Mouse (Mus musculus): ENCODE data around the gene Wdr91.

Gene Wdr91

DNA sequence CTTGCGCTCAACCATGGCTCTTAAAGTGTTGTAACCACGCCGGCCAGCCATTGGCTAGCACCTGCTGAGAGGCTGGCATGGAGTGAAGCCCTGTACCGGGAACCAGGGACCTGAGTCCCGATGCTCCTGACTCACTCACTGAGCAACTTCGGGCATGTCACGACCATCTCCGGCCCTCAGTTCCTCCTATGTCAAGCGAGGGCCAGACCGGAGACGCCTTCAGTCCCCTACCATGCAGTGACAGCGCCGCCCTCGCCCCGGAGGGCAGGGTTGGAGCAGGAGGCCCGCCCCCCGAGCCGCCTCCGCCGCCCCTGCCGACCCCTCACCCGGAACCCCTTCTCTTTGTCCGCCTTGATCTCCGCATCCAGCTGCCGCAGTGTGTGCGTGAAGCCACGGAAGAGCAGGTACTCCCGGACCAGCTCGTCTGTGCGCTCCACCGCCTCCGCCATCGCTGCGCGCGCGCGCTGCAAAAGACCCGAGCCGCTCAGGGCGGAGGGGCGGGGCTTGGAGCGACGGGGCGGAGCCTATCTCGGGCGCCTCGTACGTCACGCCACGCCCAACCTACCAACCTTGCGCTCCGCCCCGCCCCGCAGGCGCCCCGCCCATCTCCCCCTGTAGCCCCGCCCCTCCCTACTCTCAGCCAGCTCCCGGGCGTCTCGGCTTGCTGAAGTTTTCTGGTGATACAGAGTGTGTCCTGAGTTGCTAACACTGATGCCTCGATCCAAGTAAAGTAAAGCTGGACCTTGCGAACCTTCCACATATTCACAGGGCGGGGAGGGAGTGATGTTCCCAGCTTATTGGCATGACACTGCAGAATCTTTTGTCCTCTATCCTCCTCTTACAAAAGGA lies at the start of gene Wdr91:
Gene Wdr91 (minus strand): TSS at position 506 of the 849 bp plus-strand sequence.
- peak; percentile 91 to 95 for DNase-seq (ENCODE audit: low spot score in 2 of 2)

DNA sequence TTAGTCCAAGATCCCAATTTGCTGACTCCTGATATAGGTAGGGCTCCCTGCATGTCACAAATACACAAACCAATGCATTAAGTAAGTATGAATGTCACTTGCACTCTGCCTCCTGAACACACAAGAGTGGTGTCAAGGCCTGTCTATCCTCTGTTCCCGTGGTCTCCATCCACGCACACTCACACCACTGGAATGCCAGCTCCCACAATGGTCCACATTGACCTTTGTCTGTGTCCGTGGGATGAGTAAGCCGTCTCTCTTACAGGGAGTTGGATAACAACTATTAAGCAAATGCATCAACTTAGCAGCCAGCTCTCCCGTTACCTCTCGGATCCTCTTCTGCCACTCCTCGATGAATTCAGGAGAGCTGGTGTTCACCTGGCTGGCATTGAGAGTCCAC lies 48.5 kb upstream of the Wdr91 start:
- DNase-seq (ENCODE audit: low spot score in 2 of 2): no peak

DNA sequence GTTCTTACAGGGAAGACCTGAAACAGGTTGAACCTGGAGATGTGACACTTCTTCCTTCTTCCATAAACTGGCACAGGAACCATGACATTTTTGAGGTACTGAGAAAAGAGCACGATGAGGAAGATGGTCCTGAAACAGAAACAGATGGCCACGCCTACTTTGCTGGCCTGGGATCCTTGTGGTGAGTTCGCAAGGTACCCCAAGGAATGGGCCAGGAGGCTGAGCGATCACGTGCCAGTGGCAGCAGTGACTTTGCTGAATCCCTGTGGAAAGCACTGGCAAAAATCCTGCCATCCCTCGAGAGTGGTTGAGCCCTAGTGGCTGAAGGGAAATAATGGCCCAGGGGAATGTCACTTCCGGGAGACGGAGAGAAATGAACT lies 45.2 kb upstream of the Wdr91 start:
- no peak for DNase-seq (ENCODE audit: low spot score in 2 of 2)

DNA sequence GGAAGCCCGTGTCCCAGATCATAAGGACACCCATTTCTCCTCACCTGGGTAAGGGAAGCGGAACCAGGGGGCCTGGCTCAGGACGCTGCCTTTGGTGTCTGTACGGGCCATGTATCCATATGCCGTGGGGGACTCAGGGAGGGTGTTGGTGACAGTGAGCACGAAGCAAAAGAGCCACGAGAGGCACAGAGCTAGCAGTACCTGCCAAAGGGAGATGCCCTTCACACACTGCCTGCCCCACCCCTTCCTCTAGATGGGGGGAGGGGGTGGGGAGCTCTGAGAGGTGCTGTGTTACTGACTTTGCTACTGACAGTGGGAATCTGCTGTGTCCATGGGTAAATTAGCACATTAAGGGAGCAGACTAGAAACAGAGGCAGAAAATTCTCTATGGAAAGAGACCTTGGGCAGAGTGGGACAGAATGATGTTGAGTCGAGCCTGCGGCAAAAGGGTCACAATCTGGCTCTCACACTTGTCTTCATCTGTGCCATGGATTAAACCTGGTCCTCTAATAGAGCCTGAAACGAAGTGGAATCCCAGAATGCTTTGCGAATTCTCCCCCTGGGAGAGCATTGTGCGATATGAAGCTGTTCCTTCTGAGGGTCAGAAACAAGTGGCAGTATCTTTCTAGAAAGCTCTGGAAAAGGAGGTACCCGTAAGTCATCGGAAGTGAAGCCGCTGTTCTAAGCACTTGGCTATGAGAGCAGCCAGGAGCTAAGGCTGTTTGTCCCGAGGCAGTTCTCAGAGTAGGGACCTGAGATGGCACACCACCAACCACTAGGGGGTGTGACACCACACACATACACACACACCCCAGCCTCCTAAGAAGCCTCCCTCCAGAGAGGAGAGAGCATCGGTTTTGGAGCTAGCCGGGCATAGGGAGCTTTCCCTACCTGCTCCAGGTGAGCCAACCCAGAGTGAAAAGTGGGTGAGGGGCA lies 44.5 kb upstream of the Wdr91 start:
- DNase-seq (ENCODE audit: low spot score in 2 of 2): no peak

DNA sequence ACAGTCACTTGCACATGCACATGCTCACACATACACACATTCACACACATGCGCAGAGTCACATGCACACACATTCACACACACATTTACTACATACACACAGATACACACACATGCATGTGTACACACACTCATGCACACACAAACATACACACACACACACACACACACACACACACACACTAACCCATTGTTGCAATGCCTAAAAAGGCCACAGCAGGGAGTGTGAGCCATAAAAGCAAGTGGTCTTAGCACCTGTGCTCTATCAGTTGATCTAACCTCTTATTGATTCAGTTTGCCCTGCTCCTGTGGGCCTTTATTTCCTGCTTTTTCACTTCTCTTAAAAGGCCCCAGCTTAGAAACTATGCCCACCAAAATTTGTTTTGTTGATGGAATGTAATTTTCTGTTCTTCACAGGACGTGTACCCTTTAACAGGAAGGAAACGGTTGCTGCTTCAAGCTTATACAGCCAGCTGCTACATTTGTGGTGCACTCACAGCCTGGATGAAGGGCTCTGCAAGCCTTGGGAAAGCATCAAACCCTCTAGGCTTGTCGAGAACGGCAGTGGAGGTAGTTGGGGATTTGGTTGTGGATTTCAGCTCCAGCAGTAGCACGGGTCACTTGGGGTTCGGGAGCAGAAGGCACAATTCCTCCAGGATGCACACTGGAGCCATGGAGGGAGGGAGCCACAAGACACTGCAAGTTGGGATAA lies 41.4 kb upstream of the Wdr91 start:
- DNase-seq (ENCODE audit: low spot score in 2 of 2): no peak

DNA sequence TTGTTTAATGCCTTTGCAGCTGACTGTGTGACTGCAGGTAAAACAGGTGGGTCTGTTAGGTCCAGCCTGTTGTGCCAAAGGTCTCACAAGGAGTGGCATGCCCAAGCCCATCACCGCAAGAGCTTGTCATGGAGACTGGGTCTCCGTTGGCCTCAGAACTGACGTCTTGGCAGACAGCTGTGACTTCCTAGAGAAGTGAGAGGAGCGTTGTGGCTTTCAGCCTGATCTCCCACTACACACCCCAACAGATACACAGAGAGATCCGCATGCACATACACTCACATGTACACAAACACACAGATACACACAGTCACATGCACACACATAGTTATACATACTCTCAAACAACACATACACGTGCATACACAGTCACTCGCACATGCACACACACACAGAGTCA lies 40.8 kb upstream of the Wdr91 start:
- DNase-seq (ENCODE audit: low spot score in 2 of 2): no peak

DNA sequence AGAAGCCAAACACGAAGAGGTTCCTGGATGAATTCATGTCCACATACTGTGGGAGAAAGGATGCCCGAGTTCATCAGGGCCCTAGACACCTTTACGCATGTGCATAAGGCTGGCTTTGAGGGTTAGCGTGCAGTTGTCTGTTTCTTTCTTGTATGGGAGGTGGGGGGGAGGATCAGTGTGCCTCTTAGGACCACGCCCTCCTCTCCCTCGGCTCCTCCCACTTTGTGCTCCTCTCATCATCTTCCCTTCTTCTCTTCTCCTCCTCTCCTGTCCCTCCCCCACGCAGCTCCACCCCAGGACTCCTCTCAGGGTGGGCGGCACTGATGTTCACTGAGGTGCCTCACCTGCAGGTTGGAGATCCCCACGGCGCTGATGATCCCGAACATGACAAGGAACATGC lies 37.8 kb upstream of the Wdr91 start:
- no peak for DNase-seq (ENCODE audit: low spot score in 2 of 2)

DNA sequence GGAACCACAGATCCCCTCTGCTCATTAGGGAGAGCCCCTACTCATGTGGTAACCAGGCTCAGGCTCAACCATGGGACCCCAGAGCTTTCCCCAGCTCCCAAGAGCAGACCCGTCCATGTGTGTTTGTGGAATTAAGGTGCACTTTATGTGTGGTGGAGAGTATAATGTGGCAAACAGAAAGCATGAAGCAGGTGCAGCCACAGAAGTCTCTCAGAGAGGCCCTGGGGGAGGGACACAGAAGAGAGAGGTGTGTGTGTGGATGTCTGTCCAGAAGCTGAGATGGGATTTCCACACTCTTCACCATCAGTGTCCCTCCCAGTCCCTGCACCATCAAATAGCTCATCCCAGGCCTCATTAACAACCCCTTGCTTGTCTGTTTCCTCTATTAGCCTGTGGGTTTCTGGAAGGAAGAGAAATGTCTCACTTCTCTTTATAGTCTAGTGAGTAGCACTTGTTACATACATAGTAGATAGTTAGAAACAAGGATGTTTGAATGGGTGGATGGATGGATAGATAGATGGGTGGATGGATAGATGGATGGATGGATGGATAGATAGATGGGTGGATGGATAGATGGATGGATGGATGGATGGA lies 35.9 kb upstream of the Wdr91 start:
- DNase-seq (ENCODE audit: low spot score in 2 of 2): no peak

DNA sequence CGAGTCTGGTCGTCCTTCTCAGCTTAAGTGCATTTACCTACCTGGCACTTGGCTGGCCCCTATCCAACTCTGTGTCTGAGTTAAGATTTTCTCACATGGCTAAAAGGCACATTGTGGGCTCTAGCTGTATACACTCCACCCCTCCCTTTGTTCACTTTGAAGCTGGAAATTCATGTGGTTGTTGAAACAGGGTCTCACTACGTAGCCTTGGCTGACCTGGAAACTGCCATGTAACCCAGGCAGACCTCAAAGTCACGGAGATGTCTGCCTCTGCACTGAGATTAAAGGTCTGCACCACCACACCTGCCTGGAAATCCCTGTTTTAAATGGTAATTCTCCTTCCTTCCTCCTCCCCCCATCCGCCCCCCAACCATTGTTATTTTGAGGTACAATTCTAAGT lies 32.8 kb upstream of the Wdr91 start:
- no peak for DNase-seq (ENCODE audit: low spot score in 2 of 2)

DNA sequence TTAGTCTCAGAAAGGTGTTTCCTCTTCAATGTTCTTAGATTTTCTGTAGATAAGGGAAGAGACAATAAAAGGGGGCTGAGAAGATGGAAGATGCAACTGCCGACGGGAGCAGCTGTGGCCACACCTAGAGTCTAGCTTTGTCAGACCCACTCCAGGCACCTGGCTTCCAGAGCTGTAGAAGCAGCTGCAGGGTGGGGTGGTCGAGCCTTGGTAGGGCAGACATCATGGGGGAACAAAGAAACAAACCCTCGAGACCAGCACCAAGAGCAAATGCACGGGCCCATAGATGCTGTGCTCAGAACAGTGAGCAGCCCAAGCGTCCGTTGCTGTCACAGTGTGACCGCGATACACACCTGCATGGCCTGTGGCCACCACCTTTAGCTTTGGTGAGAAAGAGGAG lies 31.8 kb upstream of the Wdr91 start:
- no peak for DNase-seq (ENCODE audit: low spot score in 2 of 2)

DNA sequence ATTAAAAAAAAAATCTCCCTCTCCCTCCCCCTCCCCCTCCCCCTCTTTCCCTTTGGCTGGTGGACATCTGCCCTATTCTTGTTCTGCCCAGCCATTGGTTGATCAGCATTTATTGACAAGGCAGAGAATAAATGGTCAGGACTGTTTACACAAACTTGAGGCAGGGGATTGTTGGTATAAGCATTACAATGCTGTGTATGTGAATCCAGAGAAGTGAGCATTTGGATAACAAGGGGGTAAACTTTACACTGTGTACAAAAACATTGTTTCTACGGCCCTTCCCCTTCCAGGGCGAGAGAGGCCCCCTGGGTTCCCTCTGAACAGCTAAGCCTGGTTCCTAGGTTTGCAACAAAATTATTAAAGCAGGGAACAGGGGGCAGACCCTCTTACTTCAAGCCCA lies 30.8 kb upstream of the Wdr91 start:
- DNase-seq (ENCODE audit: low spot score in 2 of 2): no peak

DNA sequence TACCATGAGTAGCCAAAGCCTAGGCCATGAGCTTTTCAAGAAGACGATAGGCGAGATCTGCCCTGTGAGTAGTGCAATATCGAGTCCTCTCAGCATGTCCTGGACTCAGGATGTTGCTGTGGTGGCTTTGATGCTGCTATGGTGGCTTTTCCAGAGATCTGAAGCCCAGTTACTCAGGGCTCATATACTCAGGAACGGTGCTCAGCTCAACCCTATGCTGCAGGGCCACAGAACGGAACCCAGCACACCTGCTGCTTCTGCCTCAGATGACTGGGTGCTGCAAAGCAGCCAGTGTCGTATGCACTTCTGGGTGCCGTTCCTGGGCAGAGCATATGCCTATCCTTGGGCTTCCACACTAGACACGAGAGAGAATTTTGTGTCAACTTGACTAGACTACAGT lies 28.8 kb upstream of the Wdr91 start:
- DNase-seq (ENCODE audit: low spot score in 2 of 2): no peak

DNA sequence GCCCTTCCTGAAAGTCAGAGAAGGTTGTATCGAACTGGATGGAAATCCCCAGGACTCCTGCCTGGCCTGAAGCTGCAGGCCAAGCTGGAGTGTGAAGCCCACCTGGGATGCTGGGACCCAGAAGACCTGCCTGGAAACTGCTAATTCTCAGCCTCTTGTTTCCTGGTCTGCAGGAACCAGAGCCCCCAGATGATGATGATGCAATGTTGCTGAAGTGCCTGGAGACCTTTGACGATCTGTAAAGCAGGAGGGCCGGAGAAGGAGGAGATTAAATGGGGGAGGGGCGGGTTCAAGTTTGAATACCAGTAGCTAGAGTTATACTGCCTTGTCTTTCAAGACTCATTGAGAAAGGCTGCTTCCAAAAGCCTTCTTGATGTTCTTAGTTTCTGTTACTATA lies 28.3 kb upstream of the Wdr91 start:
- no peak for DNase-seq (ENCODE audit: low spot score in 2 of 2)

DNA sequence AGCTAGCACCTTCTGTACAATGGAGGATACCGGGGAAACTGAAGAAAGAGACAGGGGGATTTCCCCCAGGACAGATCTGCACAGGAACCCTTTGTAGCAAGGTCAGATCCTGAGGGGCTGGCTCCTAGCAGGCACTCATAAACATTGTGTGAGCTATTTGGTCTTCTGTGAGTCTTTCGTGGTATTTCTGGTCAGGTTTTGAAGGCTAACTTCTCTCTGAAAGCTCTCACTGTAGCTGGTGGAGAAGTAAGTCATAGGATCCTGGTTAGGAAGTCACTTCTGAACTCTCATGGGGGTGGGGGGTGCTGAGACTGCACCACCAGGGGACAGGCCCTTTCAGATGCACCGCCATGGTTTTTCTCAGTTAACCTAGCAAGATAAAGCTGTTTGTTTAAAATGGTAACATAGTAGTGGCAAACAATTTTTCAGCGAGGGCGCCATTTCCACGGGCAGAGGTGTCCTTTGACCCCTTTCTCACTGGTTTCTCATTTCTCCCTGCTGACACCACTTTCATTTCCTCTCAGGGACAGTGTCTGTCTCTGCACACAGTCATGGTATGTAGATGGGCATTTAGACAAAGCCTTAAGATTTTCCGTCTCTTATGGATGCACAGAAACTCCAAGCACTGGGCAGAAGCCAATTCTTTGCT lies 27.7 kb upstream of the Wdr91 start:
- no peak for DNase-seq (ENCODE audit: low spot score in 2 of 2)

DNA sequence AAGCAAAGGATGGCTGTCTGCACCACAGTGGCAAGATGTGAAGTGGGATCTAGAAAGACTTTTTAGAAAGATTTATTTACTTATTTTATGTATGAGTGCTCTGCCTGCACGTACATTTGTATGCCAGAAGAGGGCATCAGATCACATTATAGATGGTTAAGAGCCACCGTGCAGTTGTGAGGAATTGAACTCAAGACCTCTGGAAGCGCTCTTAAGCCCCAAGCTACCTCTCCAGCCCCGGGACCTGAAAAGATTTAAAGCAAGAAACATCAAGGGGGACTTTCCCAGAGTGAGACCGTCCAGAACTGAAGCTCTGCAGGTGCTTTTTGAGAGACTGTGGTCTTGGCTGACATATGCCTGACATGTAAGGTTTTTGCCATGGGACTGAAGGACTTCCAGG lies 26.1 kb upstream of the Wdr91 start:
- DNase-seq (ENCODE audit: low spot score in 2 of 2): no peak

DNA sequence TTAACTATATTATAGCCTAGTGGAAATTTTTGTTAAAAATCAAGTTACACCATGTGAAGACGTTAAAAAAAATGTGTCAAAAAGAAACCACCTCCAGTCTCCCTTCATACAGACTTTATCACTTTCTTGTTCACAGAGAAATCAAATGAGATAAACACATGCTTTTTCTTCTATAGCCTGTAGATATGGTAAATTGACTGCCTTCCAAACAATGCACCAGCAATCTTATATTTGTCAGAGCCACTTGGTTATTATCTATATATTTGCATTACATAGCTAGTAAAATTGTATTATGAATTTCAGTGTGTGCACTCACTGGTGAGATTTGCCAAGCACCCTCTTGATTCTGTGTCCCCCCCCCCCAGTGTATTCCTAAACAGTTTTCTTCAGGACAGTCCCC lies 22.0 kb upstream of the Wdr91 start:
- no peak for DNase-seq (ENCODE audit: low spot score in 2 of 2)

DNA sequence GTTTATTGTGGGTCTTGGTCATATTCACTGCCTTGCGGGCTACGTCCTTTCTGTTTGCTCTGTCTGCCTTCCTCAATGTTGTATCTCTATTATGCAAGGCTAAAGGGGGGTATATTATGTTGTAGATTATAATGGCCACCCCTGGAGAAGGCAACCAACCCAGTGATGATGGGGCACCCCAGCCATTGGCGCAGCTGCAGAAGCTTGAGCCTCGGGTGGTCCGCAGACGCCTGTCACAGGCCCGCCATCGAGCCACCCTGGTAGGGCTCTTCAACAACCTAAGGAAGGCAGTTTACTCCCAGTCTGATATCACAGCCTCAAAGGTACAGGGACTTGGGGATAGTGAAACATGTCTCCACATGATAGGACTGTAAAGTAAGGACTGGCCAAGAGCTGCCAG lies 16.9 kb upstream of the Wdr91 start:
- DNase-seq (ENCODE audit: low spot score in 2 of 2): no peak

DNA sequence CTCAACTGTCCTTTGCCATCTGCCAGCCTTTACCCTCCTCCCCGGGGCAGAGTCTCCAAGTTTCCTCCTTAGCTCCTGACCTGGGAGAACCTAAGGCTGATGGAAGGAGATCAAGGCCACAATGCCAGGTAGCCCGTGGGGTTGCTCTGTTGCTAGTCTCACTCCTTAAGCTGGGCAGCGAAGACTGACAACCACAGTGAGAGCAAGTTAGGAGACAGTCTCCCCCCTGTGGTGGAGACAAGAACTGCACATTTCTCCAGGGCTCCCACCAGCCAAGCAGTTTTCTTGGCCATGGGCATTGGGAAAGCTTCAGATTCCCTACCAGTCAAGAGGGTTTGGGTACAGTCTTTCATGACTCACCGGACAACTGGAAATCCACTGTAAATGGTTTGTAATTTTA lies 16.5 kb upstream of the Wdr91 start:
- DNase-seq (ENCODE audit: low spot score in 2 of 2): peak; percentile 49 to 70

DNA sequence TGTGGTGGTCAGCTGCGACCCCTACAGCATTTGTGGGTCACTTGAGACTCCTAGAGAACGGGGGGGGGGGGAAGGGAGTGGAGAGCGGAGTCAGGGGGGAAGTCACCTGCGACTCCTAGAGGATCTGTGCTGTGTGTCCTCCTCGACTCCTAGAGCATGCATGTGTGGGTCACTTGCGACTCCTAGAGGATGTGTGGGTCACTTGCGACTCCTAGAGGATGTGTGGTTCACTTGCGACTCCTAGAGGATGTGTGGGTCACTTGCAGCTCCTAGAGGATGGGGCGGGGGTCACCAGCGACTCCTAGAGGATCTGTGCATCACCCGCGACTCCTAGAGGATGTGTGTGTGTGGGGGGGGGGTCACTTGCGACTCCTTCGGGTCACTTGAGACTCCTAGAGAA lies 11.3 kb upstream of the Wdr91 start:
- no peak for DNase-seq (ENCODE audit: low spot score in 2 of 2)

DNA sequence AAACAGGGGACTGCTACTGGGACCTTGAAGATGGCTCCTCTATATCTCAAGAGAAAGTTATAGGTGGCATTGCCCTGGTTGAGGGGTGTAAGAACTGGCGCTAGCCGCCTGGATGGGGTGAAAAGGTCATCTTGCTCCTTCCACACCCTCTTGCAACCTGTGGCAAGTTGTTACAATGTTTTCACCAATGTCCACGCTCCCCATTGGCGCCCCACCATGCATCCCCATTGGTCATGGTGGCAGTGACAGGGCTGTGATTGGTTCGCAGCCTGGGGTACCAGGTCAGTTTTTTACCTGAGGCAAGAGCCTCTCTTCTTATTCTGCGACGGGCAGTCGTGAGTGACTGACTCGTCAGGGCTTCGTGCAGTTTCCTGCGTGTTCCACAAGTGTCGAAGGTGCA lies 10.0 kb upstream of the Wdr91 start:
- DNase-seq (ENCODE audit: low spot score in 2 of 2): no peak

DNA sequence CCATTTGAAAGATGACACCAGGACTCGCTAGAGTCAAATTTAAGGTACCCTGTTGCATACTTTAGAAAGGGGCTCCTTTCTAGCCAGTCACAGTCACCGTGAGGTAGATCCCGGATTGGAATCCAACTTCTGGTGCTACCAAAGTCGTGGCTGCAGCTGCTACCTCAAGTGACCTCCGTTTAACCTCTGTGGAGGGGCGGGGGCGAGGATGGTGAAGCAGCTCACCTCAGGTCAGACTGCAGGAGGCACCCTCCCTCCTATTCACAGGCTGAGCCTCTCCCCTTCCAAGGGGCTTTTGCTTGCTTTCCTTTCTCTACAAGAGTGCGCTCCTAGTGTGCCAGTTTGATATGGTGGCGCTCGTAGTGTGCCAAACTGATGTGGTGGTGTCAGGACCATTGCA lies 9.3 kb upstream of the Wdr91 start, which contains the start of gene Stra8:
Gene Stra8 (plus strand): TSS at position 208 of the 400 bp plus-strand sequence.
- DNase-seq (ENCODE audit: low spot score in 2 of 2): no peak

Measured in urinary bladder, postnatal 4 days (tissue).